Mouse (Mus musculus) ES-Bruce4 (cell line): Measurements from ENCODE around the gene Ppm1l.

Experiments used
- CTCF ChIP-seq: IDR thresholded peaks from one replicate; pipeline ENCODE4 v1.8.1; 2011; ENCODE audit warnings: low read depth, low read length
- EP300 ChIP-seq: IDR thresholded peaks from 2 replicates; pipeline ENCODE4 v1.6.1; 2011; ENCODE audit warnings: low read depth, low read length; ENCODE audit not compliant: insufficient read depth
- POLR2A ChIP-seq: IDR thresholded peaks from one replicate; pipeline ENCODE4 v1.8.1; 2011; ENCODE audit warnings: low read length; ENCODE audit not compliant: insufficient read depth

DNA sequence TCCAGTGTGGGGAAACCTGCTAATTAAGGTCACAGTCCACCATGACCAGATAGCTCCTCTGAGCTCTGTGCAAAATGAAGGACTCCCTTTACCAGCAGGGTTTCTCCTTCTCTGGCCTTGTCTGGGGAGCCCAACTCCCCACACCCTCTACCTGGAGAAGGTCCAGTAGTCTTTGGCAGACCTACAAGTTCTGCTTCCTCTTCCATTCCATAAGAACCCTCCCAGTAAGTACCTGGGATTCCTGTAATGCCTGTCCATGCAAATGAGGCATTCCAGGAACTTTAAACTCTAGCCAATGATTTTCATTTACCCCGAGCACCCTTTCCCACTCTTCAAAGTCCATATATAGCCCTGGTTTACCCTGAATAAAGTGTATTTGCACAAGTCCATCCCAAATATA is 24.0 kb upstream of the Ppm1l start:
- no peak for TF ChIP-seq CTCF
- no peak for TF ChIP-seq EP300
- no peak for TF ChIP-seq POLR2A
